Mouse (Mus musculus): ENCODE data around the gene Olfr524.

Gene Olfr524

GRCm38 (mm10) chr7:140184206-140184605 lies 21.6 kb downstream of the Olfr524 start:
- DNase-seq, result no peak

GRCm38 (mm10) chr7:140180692-140181091 lies 25.1 kb downstream of the Olfr524 start:
- DNase-seq, result no peak

GRCm38 (mm10) chr7:140179176-140179575 lies 26.6 kb downstream of the Olfr524 start:
- no peak for DNase-seq

GRCm38 (mm10) chr7:140172936-140173335 lies 32.8 kb downstream of the Olfr524 start, which contains the start of gene Olfr523:
Gene Olfr523, plus strand, starts transcription at chr7:140173217.
- DNase-seq, result no peak

GRCm38 (mm10) chr7:140170863-140171262 lies 34.9 kb downstream of the Olfr524 start:
- no peak for DNase-seq

- no peak for DNase-seq
These were observed 36.4 kb downstream of the Olfr524 start for GRCm38 (mm10) chr7:140169386-140169785.

- DNase-seq, result peak; percentile 26
These were observed 37.8 kb downstream of the Olfr524 start for GRCm38 (mm10) chr7:140167950-140168349.

GRCm38 (mm10) chr7:140164664-140165063 lies 41.1 kb downstream of the Olfr524 start, which contains the start of gene Olfr522:
Gene Olfr522, minus strand, starts transcription at chr7:140164764.
- no peak for DNase-seq

- DNase-seq, result no peak
These were observed 45.4 kb downstream of the Olfr524 start for GRCm38 (mm10) chr7:140160363-140160762.

- DNase-seq, result peak; percentile 83
These were observed 51.4 kb downstream of the Olfr524 start, which contains the start of gene Sprn for GRCm38 (mm10) chr7:140154218-140154927. Gene Sprn, minus strand, starts transcription at chr7:140154877.

- no peak for DNase-seq
These were observed 51.9 kb downstream of the Olfr524 start for GRCm38 (mm10) chr7:140153829-140154217.

GRCm38 (mm10) chr7:140153383-140153782 lies 52.4 kb downstream of the Olfr524 start:
- no peak for DNase-seq
